Mouse (Mus musculus) heart, adult 2 months (tissue): ENCODE data around the gene Slc19a2.

Source experiments
- CTCF ChIP-seq: fragments of 200-600 bp; IDR thresholded peaks from 2 replicates; pipeline ENCODE4 v1.8.1; 2022; ENCODE audit warnings: antibody characterized with exemption, mild to moderate bottlenecking, moderate library complexity
- EP300 ChIP-seq: fragments of 200-500 bp; IDR thresholded peaks from 2 replicates; pipeline ENCODE4 v1.6.1; 2011; ENCODE audit warnings: low read depth, low read length, control low read depth; ENCODE audit not compliant: insufficient read depth
- POLR2A ChIP-seq: fragments of 200-500 bp; IDR thresholded peaks from 2 replicates; pipeline ENCODE4 v1.6.1; 2011; ENCODE audit warnings: mild to moderate bottlenecking, low read depth, low read length, control low read depth; ENCODE audit not compliant: insufficient read depth

DNA sequence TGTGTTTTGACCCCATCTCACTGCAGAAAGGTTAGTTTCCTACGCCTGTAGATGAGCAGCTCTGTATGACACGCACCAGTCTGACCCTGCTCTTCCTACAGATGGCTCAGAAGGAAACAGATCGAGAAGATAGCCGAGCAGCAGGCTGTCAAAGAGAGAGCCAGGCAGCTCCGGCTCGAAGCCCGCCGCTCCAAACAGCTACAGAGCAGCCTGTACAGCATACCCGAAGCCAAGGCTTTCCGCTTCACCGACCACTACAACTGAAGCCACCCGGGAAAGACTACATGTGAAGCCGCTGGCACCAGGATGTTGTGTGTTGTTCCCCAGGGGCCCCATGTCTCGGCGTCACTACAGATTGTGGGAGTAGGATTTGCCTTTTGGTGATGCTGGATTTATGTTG lies 38.6 kb downstream of the Slc19a2 start:
- TF ChIP-seq CTCF: no peak
- TF ChIP-seq EP300: no peak
- TF ChIP-seq POLR2A: no peak
